Mouse (Mus musculus) C2C12 (cell line): ENCODE measurements around the gene Kmt2e. TPM values are rescaled to one million over a fixed set of nuclear protein-coding genes. Genes with fewer than 3 reads are reported as not detected.

Experiments
- H3K27me3 ChIP-seq: one replicate; pipeline ENCODE4 v1.6.1; 2011; ENCODE audit not compliant: control insufficient read depth, insufficient read depth, insufficient read length
- H3K36me3 ChIP-seq: one replicate; pipeline ENCODE4 v1.6.1; 2011; ENCODE audit not compliant: control insufficient read depth, insufficient read depth
- H3K4me3 ChIP-seq: one replicate; pipeline ENCODE4 v1.5.1; 2011; ENCODE audit warnings: mild to moderate bottlenecking, control low read depth; ENCODE audit not compliant: poor library complexity, insufficient read depth, severe bottlenecking
- H3K79me2 ChIP-seq: one replicate; pipeline ENCODE4 v1.6.1; 2011; ENCODE audit not compliant: control insufficient read depth, insufficient read depth
- H3K79me3 ChIP-seq: one replicate; pipeline ENCODE4 v1.6.1; 2011; ENCODE audit warnings: low read depth, control low read depth
- H3ac ChIP-seq: one replicate; pipeline ENCODE3; 2011; ENCODE audit warnings: low read depth; ENCODE audit not compliant: control insufficient read depth, insufficient read length
- CEBPB ChIP-seq: IDR thresholded peaks from one replicate; pipeline ENCODE4 v1.6.1; 2011; ENCODE audit warnings: low read depth, mild to moderate bottlenecking, control low read depth, moderate library complexity
- CTCF ChIP-seq: IDR thresholded peaks from one replicate; pipeline ENCODE4 v1.5.1; 2011; ENCODE audit not compliant: control insufficient read depth, insufficient read depth, insufficient read length
- FOSL1 ChIP-seq: IDR thresholded peaks from one replicate; pipeline ENCODE4 v1.8.0; 2011; ENCODE audit warnings: mild to moderate bottlenecking, low read length; ENCODE audit not compliant: poor library complexity, insufficient read depth, severe bottlenecking
- MAX ChIP-seq: IDR thresholded peaks from one replicate; pipeline ENCODE4 v1.6.1; 2011; ENCODE audit warnings: mild to moderate bottlenecking, control low read depth
- MYOD1 ChIP-seq: IDR thresholded peaks from one replicate; pipeline ENCODE4 v1.6.1; 2011; ENCODE audit warnings: low read depth; ENCODE audit not compliant: control insufficient read depth, insufficient read length
- MYOG ChIP-seq: IDR thresholded peaks from one replicate; pipeline ENCODE4 v1.6.1; 2011; ENCODE audit not compliant: control insufficient read depth, insufficient read length; ENCODE audit errors: extremely low read depth
- USF1 ChIP-seq: IDR thresholded peaks from one replicate; pipeline ENCODE4 v1.6.1; 2011; ENCODE audit warnings: low read depth, mild to moderate bottlenecking, control low read depth, moderate library complexity
- polyA plus RNA-seq: library from polyadenylated mRNA; unstranded; fragments of >200 nt; fragmentation: generic; extraction: Trizol; gene quantifications from one replicate; pipeline ENCODE4 v1.2.1, GENCODE M21; 2012; ENCODE audit warnings: missing spikeins

The Kmt2e gene
- polyA plus RNA-seq, 1 experiment: 8.0 TPM

DNA sequence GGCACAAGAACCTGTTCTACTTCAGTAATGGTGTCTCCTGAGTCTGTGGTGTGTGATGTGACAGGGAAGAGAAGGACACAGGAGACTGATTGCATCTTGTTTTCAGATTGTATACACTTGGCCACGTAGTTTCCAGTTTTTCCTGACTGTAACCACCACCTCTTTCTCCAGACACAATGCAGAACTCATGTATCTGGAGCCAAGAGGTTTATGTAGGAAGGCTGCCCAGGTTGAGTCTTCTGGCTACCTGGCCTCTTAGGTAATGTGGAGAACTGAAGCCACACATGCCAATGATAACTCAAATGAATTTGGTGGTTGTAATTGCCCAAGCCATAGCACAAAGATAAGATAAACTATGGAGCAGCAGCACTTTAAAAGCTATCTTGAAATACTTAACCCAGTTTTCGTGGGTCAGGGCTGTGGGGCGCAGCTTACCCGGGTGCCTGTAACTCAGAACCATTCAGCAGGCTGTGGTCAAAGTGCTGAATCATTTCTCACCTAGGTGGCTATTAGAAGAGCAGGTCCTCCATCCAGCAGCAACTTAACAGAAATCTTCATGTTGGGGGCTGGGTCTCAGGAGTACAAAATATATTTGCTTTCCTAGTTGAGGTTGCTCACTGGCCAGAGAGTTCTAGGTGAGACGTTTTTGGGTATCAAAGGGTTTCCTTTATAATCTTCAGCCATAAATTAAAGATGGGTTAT lies 21.8 kb upstream of the Kmt2e start:
- peaks cover 6% of the 10 kb centered on the region for H3K36me3 ChIP-seq
- H3K79me2 ChIP-seq: peaks cover 66% of the 10 kb centered on the region
- no peak overlapping the region for H3K4me3 ChIP-seq
- no peak overlapping the region for H3ac ChIP-seq
- peaks cover 40% of the 10 kb centered on the region for H3K79me3 ChIP-seq
- H3K27me3 ChIP-seq: no peaks in the 10 kb centered on the region
- TF ChIP-seq MYOD1 (no peak), FOSL1 (no peak), MAX (no peak), CTCF (no peak)

DNA sequence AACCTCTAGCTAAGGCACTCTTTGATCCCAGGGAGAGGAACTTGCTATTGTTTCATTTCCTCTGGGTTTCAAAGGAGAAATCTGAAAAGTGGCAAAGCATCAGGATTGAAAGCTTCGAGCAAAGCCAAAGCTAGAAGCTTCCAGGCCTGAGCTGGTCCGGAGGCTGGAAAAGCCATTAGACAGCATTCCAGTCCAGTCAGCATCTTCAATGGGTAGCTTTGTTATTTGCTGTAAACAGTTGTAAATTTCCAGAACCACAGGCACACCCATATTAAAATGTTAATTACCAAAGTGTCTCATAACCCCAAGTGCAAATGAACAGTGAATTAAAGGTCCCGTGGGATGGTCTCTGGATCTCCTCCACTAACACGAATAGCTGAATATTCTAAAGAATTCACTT lies 21.2 kb upstream of the Kmt2e start:
- peaks cover 44% of the 10 kb centered on the region for H3K79me3 ChIP-seq
- no peak overlapping the region for H3ac ChIP-seq
- H3K27me3 ChIP-seq: no peaks in the 10 kb centered on the region
- H3K36me3 ChIP-seq: peaks cover 6% of the 10 kb centered on the region
- peaks cover 73% of the 10 kb centered on the region for H3K79me2 ChIP-seq
- no peak for TF ChIP-seq FOSL1
- H3K4me3 ChIP-seq: no peak overlapping the region

DNA sequence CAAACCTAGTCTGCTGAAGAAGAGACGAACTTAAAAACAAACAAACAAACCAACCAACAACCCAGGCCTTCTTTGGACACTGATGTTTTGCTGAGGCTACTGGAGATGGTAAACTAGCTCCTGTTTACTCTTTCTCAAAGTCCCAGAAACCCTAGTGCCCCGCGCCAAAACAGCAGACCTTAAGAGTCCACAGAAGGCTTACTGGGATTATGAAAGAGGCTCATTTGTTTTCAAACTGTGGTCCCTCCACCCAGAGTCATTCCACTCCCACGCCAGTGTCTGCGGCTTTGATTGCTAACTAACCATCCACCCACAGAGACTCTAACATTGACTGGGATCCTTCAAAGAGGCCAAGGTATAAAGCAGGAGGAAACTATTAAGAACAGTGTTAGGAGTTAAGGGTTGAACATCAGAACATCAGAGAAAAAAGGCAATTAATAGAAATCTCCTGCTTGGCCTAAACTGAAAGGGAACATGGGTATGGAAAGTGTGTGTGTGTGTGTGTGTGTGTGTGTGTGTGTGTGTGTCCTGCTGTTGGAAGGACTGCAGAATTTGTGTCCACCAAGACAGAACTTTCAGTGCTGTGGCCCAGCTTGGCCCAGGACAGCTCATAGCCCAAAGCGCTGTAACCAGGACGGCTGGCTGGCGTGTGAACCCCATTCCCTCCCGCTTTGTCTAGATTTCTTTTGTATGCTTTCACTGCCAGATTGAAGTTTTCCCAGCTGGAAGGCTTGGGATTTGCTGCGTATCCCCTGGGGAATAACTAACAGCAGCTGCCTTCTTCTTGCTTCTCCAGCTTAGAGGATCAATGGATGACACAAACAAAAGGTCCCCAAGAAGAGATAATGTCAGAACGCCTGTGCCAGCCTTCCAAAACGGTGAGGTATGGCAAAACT lies 20.4 kb upstream of the Kmt2e start:
- Histone ChIP-seq H3K27me3 (no peaks in the 10 kb centered on the region), H3K79me2 (peaks cover 79% of the 10 kb centered on the region), H3K79me3 (peaks cover 44% of the 10 kb centered on the region), H3ac (peak overlapping the region; percentile 28), H3K36me3 (peaks cover 6% of the 10 kb centered on the region), H3K4me3 (no peak overlapping the region)
- TF ChIP-seq FOSL1 (no peak), MYOG (no peak), CEBPB (no peak), MAX (no peak), CTCF (no peak), MYOD1 (peak; percentile 54), USF1 (no peak)

DNA sequence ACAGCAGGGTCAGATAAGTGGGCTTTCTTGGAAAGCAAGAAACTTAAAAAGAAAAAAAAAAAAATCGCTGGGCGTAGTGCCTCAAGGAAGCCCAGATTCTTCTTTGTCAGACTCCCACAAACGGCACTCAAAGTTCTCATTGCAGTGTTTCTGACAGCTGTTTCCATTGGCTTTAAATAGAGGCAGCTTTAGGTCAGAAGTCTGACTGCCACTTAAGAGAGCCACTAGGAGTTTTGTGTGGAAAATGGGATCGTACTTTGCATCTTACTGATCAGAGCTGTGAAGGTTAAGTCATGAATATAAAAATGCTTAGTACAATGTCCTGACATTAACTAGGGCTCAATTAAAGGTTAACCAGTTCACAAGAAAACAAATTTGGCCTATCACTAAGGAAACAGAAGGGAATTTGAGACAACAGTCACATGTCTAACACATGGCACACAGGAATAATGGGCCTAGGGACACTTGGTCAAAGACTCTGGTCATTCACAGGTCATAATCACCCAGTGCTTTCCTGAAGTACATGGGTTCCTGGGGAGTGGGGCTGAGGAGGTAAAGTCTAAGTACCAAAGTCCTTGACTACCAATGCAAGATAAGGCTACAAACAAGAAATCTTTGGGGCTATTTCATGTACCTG lies 19.6 kb upstream of the Kmt2e start:
- no peaks in the 10 kb centered on the region for H3K27me3 ChIP-seq
- no peak for TF ChIP-seq MYOD1
- no peak for TF ChIP-seq MAX
- peak; percentile 19 for TF ChIP-seq USF1
- TF ChIP-seq FOSL1: no peak
- H3K79me3 ChIP-seq: peaks cover 50% of the 10 kb centered on the region
- peaks cover 81% of the 10 kb centered on the region for H3K79me2 ChIP-seq
- H3K4me3 ChIP-seq: no peak overlapping the region
- H3ac ChIP-seq: no peak overlapping the region
- H3K36me3 ChIP-seq: peaks cover 6% of the 10 kb centered on the region

GRCm38 (mm10) chr5:23415571-23416285 lies 18.5 kb upstream of the Kmt2e start:
- Histone ChIP-seq H3K36me3 (peaks cover 11% of the 10 kb centered on the region), H3K79me2 (peaks cover 92% of the 10 kb centered on the region), H3K79me3 (peaks cover 60% of the 10 kb centered on the region), H3K27me3 (no peaks in the 10 kb centered on the region), H3ac (no peak overlapping the region), H3K4me3 (no peak overlapping the region)
- TF ChIP-seq FOSL1 (no peak), MYOG (no peak), MYOD1 (no peak), CTCF (no peak), CEBPB (no peak), USF1 (no peak), MAX (no peak)
